Mouse (Mus musculus) erythroblast, embryonic 14.5 days (primary cell): ENCODE results near the gene Zfr2.

Source experiments
- GATA1 ChIP-seq: IDR thresholded peaks from 2 replicates; pipeline ENCODE4 v1.6.1; 2012; ENCODE audit warnings: low read length, inconsistent platforms, mixed read lengths
- TAL1 ChIP-seq: IDR thresholded peaks from 3 replicates; pipeline ENCODE4 v1.6.1; 2012; ENCODE audit warnings: low read length, inconsistent platforms, mixed read lengths

- no peak for TF ChIP-seq GATA1
- TF ChIP-seq TAL1 = no peak
These were observed 56.3 kb downstream of the Zfr2 start for GRCm38 (mm10) chr10:81289278-81289677.
